Mouse (Mus musculus) retina, postnatal 7 days (tissue): ENCODE data around the gene Gm13698.
A peak's percentile ranks its signal among the peaks of the same experiment; 100 is the strongest.
"Not testable (repeated sequence)": the region's sequence is repeated elsewhere in the genome, so short reads cannot be mapped to it uniquely, and the experiment has no call there.

Experiments used
- DNase-seq: peaks from one replicate; pipeline ENCODE4 v3.0.0-alpha.2; 2012; ENCODE audit warnings: low read depth, low spot score

The Gm13698 gene

GRCm38 (mm10) chr2:83955393-83955792, at the start of gene Gm13698:
Gene Gm13698 (plus strand): TSS chr2:83955693.
- DNase-seq = not testable (repeated sequence)

DNA sequence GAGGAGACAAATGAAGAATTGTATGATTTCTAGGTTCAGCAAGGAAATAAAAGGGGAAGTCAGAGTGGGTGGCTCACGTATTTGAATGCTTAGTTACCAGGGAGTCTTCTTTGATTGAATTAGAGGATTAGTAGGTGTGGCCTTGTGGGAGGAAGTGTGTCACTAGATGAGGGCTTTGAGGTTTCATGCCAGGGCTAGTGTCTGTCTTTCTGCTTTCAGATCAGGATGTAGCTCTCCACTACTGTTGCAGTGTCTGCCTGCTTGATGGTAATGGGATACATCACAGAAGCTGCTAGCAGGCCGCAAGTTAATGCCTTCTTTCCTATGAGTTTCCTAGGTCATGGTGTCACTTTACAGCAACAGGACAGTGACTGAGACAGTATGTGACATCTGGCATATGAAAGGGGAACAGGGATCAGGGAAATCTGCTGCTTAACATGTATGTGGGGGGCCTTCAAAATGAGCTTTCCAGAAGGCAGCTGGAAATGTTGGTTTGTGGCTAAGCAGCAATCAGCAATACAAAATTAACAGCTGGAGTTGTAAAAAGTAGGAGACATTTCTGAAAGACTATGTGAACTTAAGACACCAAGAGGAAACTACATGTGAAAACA, 25.9 kb upstream of the Gm13698 start:
- DNase-seq = no peak

DNA sequence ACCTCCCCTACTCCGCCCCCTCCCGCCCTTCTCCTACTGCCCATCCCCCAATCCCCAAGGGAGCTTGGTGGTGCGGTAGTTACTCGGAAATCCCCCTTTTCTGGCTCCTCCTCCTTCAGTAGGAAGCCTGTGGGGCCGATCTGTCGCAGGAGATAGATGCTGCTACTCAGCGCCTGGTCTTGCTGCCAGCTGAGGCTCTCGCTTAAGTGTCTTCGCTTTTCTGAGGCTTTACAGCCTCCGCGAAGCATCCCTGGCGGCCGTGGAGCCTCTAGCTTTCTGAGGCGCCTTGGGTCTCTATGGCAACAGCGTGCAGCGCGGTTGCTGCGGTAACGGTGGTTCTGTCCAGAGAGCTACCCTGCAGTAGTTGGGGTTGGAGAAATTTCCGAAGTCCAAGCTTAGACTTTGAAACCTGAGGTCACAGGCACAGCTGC, 14.5 kb upstream of the Gm13698 start, which contains the start of gene Zswim2:
Zswim2 (minus strand) TSS at position 298 of the 431 bp plus-strand sequence.
- DNase-seq = peak; percentile 24

GRCm38 (mm10) chr2:83941378-83941777, 14.1 kb upstream of the Gm13698 start:
- DNase-seq = no peak

DNA sequence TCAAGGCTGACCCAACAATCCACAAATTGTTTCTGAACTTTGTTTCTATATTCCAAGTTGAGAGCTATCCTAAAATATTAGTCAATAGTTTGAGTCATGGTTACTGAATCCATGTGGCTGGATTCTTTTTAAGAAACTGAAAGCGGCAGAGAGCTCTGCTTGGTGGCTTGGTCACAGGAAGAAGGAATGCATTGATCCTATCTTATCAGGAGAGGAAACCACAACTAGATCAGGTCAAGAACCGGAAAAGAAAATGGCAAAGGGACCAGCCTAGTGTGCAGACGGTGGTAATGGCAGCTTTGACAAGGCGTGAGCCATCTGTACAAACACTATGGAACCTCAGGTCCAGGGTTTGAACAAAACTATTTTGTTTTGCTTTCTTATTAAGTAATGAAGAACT, 13.7 kb upstream of the Gm13698 start:
- DNase-seq = no peak

- DNase-seq = not testable (repeated sequence)
Observed at GRCm38 (mm10) chr2:83961203-83961602, 5.7 kb downstream of the Gm13698 start, which contains the start of gene Gm13693. Gene Gm13693 (plus strand): TSS chr2:83961503.

DNA sequence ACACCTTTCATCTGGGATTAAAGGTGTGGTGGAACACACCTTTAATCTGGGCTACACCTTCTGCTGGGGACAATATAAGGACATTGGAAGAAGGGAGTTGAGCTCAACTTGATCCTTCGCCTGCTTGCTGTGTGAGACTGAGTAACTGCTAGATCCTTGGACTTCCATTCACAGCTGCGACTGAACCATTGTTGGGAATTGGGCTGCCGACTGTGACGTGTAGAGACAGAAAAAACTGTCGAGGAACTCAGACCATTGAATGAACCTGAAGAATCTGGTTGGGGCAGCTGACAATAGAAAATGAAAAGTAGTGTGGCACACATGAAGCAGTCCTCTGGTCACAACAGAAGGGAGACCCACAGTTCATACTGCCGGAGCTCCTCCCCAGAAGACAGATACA, 11.5 kb downstream of the Gm13698 start, which contains the start of gene Gm13695:
Gm13695 (plus strand) TSS at position 301 of the 400 bp plus-strand sequence.
- not testable (repeated sequence) for DNase-seq

DNA sequence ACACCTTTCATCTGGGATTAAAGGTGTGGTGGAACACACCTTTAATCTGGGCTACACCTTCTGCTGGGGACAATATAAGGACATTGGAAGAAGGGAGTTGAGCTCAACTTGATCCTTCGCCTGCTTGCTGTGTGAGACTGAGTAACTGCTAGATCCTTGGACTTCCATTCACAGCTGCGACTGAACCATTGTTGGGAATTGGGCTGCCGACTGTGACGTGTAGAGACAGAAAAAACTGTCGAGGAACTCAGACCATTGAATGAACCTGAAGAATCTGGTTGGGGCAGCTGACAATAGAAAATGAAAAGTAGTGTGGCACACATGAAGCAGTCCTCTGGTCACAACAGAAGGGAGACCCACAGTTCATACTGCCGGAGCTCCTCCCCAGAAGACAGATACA, 17.3 kb downstream of the Gm13698 start, which contains the start of gene Gm13696:
Gm13696 (plus strand) TSS at position 301 of the 400 bp plus-strand sequence.
- not testable (repeated sequence) for DNase-seq

- DNase-seq = not testable (repeated sequence)
Observed at GRCm38 (mm10) chr2:83978633-83979032, 23.1 kb downstream of the Gm13698 start, which contains the start of gene Gm13694. Gene Gm13694 (plus strand): TSS chr2:83978933.

DNA sequence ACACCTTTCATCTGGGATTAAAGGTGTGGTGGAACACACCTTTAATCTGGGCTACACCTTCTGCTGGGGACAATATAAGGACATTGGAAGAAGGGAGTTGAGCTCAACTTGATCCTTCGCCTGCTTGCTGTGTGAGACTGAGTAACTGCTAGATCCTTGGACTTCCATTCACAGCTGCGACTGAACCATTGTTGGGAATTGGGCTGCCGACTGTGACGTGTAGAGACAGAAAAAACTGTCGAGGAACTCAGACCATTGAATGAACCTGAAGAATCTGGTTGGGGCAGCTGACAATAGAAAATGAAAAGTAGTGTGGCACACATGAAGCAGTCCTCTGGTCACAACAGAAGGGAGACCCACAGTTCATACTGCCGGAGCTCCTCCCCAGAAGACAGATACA, 28.9 kb downstream of the Gm13698 start, which contains the start of gene Gm13697:
Gm13697 (plus strand) TSS at position 301 of the 400 bp plus-strand sequence.
- not testable (repeated sequence) for DNase-seq

- not testable (repeated sequence) for DNase-seq
Observed at GRCm38 (mm10) chr2:83990253-83990652, 34.8 kb downstream of the Gm13698 start, which contains the start of gene Gm13691. Gene Gm13691 (plus strand): TSS chr2:83990553.

- not testable (repeated sequence) for DNase-seq
Observed at GRCm38 (mm10) chr2:83993639-83994255, 38.3 kb downstream of the Gm13698 start.

DNA sequence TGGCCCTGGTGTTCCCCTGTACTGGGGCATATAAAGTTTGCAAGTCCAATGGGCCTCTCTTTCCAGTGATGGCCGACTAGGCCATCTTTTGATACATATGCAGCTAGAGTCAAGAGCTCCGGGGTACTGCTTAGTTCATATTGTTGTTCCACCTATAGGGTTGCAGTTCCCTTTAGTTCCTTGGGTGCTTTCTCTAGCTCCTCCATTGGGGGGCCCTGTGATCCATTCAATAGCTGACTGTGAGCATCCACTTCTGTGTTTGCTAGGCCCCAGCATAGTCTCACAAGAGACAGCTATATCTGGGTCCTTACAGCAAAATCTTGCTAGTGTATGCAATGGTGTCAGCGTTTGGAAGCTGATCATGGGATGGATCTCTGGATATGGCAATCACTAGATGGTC, 39.0 kb downstream of the Gm13698 start:
- DNase-seq = not testable (repeated sequence)
